Mouse (Mus musculus): ENCODE data around the gene Endou. TPM values are rescaled to one million over a fixed set of nuclear protein-coding genes. Genes with fewer than 3 reads are reported as not detected.

The Endou gene
- polyA plus RNA-seq, 1 experiment from 2014 or later = 0.12 TPM

DNA sequence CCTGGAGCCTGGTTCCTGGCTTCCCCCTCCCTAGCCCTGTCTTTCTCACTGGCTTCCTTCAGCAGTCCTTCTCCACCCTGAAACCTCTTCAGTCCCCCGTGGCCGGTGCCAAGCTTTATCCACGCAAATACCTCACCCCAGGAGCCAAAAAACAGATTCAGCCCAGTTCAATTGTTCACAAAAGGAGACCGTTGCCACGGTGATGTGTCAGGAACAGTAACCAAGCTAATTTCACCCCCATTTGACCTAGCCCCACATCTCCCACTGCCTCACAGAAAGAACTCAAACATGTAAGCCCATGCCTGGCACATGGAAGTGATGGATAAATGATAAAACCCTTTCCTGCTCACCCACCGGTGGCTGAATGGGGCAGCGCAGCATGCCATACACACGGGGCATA lies 35.1 kb upstream of the Endou start:
- H3K4me3 ChIP-seq = peak overlapping the region; percentile 61
- H3K4me1 ChIP-seq = peaks cover 59% of the 10 kb centered on the region
- peak; percentile 47 for DNase-seq (ENCODE audit: extremely low spot score, low spot score)
- peak overlapping the region; percentile 68 for H3K27ac ChIP-seq
- no peaks in the 10 kb centered on the region for H3K36me3 ChIP-seq (replicated peaks)
- 17% methylated on average over 8 of the region's 8 CpGs for WGBS
- H3K27me3 ChIP-seq (ENCODE audit: poor library complexity, severe bottlenecking) = peaks cover 99% of the 10 kb centered on the region
- H3K9me3 ChIP-seq = no peaks in the 10 kb centered on the region

DNA sequence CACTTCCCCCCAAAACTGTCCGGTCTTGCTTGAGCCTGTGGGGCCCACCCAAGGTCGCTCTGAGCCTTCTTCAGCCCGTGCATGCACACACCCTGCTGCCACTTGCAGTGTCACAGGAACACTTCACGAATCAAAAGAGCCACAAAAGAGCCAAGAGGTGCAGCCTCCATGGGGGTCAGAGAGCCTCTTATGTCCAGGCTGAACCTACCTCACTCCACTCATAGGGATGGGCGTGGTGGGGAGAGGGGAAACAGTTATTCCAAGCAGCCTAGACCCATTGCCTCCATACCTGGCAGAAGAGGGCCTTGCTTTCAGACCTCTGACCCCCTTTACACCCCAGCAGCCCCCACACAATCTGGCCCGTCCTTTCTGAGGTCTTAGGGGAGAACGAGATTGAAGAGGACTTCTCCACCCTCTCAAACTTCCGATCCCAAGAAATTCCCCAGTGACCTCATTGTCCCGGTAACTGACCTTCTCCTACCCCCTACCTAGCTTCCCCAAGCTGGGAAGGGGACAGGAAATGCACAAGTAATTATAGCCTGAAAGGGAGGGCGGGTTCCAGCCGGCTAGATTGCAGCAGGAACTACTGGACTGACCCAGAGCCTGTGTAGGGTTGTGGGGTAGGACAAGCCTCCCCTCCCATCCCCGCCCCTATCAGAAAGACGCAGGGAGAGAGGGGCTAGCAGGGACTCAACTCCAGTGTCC lies 34.1 kb upstream of the Endou start:
- no peak for DNase-seq (ENCODE audit: extremely low spot score, low spot score)
- H3K9me3 ChIP-seq = no peaks in the 10 kb centered on the region
- no peaks in the 10 kb centered on the region for H3K36me3 ChIP-seq (replicated peaks)
- peak overlapping the region; percentile 61; the same call in 1 of the 2 replicates for H3K4me3 ChIP-seq
- H3K4me1 ChIP-seq = peaks cover 59% of the 10 kb centered on the region
- H3K27ac ChIP-seq = no peak overlapping the region
- peaks cover 96% of the 10 kb centered on the region for H3K27me3 ChIP-seq (ENCODE audit: poor library complexity, severe bottlenecking)
- 36% methylated on average over 13 of the region's 13 CpGs for WGBS

DNA sequence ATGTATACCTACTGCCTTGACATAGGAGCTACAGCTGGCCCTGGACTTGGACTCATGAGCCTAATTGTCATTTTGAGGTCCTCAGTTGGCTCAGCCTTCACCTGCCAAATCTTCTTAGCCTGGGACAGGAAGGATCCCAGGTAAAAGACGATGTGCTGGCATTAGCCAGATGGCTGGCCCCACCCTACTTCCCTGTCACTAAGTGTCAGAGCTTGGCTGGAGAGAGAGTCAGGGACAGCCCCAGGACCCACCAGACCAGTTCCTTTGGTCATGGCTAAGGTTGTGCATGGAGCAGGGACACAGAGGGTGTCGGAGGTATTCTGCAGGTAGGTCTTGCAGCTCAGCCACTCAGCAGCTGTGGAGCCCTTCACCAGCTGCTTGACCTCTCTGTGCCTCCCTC lies 33.4 kb upstream of the Endou start:
- Histone ChIP-seq H3K36me3 (replicated peaks) (no peaks in the 10 kb centered on the region), H3K27me3 (ENCODE audit: poor library complexity, severe bottlenecking) (peaks cover 94% of the 10 kb centered on the region), H3K27ac (no peak overlapping the region), H3K9me3 (no peaks in the 10 kb centered on the region), H3K4me1 (peaks cover 62% of the 10 kb centered on the region), H3K4me3 (no peak overlapping the region)
- DNase-seq (ENCODE audit: extremely low spot score, low spot score) = no peak
- WGBS = 70% methylated on average over 2 of the region's 2 CpGs

DNA sequence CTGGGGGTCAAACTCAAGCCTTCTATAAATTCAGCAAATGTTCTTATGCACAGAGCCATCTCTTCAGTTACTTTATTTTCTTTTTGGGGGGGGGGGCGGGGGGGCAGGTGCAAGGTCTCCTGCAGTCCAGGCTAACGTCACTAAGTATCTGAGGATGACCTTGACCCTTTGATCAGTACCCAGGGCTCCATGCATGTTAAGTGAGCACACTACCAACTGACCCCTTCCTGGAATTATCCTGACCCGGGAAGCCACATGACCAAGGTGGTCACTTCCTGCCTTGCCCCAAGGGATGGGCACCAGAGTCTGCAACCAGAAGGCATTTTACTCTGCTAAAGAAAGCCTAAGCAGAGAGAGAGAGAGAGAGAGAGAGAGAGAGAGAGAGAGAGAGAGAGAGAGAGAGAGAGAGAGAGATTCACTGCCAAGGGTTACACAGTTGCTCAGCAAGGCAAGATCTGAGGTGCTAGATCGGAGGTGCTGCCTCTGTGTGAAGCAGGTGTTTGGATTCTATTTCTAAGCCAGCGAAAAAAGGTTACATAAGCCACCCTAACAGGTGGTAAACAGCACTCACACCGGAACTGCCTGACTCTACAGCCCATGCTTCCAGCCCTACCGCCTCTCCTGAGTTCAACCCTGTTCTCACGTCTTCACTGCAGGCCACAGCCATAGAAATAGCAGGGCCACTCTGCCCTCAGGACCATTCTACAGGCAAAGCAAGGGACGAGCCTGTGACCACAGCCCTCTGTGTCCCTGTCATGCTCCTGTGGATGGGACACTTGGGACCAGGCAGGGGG lies 32.3 kb upstream of the Endou start:
- Histone ChIP-seq H3K4me3 (no peak overlapping the region), H3K4me1 (peaks cover 59% of the 10 kb centered on the region), H3K27ac (no peak overlapping the region), H3K9me3 (no peaks in the 10 kb centered on the region), H3K36me3 (replicated peaks) (no peaks in the 10 kb centered on the region), H3K27me3 (ENCODE audit: poor library complexity, severe bottlenecking) (peaks cover 83% of the 10 kb centered on the region)
- WGBS = 62% methylated on average over 9 of the region's 9 CpGs
- no peak for DNase-seq (ENCODE audit: extremely low spot score, low spot score)

DNA sequence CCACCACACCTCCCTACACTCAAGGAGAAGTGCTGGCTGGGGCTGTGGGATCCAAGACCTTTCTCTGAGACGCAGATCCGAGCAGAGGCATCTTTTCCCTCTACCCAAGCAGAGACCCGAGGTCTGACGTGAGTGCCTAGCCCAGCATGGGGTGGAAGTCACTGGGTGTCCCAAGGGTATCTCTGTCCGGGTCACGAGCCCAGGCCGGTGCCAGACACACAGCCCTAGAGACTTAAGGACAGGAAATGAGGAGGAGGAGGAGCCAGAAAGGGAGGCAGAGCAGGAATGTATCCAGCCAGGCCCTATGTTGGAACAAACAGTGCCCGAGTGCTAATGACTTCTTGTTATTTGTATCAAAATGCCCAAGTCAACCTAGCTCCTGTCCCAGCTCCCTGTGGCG lies 31.6 kb upstream of the Endou start:
- H3K4me1 ChIP-seq = peaks cover 52% of the 10 kb centered on the region
- H3K27me3 ChIP-seq (ENCODE audit: poor library complexity, severe bottlenecking) = peaks cover 76% of the 10 kb centered on the region

DNA sequence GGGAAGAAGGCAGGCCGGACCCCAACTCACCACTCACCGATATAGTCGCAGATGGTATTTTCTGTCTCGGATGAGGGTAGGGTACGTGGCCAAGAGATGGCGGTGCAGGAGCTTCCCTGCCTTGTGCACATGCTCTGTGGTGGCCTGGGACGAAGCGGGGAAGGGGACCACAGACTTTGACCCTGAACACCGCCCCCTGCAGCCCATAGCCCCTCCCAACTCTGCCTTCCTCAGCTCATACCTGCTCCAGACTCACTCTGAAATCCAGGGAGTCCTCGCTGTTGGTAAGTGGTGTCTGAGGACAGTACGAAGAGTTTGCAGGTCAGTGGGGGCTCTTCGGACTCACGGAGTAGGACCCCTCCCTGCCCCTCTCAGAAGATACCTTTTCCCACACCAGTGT lies 30.3 kb upstream of the Endou start:
- H3K27ac ChIP-seq = no peak overlapping the region
- no peaks in the 10 kb centered on the region for H3K36me3 ChIP-seq (replicated peaks)
- DNase-seq (ENCODE audit: extremely low spot score, low spot score) = no peak
- H3K4me3 ChIP-seq = no peak overlapping the region
- H3K4me1 ChIP-seq = peaks cover 39% of the 10 kb centered on the region
- H3K9me3 ChIP-seq = no peaks in the 10 kb centered on the region
- WGBS = 26% methylated on average over 13 of the region's 13 CpGs
- H3K27me3 ChIP-seq (ENCODE audit: poor library complexity, severe bottlenecking) = peaks cover 63% of the 10 kb centered on the region

More for the DNA sequence above, 31.6 kb upstream of the Endou start:
- Histone ChIP-seq H3K27ac (no peak overlapping the region), H3K9me3 (no peaks in the 10 kb centered on the region), H3K36me3 (replicated peaks) (no peaks in the 10 kb centered on the region), H3K4me3 (no peak overlapping the region)
- DNase-seq (ENCODE audit: extremely low spot score, low spot score) = no peak
- WGBS = 59% methylated on average over 9 of the region's 9 CpGs

DNA sequence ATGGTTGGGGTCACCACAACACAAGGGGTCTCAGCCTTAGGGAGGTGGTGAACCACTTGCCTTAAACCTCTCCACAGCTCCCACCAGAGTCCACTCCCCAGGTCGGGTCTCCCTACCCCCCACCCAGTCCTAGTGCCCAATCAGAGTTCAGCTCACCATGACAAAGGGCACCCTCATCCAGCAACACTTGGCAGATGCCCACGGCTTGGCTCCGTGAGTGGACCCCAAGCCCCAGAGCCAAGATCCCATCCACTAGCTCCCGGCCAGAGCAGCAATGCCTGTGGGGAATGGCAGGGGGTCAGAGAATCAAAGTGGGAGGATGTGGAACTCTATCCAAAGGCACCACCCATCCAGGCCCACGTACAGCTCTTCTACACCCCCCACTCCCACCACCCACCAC lies 29.8 kb upstream of the Endou start:
- Histone ChIP-seq H3K27ac (no peak overlapping the region), H3K4me3 (no peak overlapping the region), H3K9me3 (no peaks in the 10 kb centered on the region), H3K36me3 (replicated peaks) (no peaks in the 10 kb centered on the region), H3K27me3 (ENCODE audit: poor library complexity, severe bottlenecking) (peaks cover 58% of the 10 kb centered on the region), H3K4me1 (peaks cover 34% of the 10 kb centered on the region)
- no peak for DNase-seq (ENCODE audit: extremely low spot score, low spot score)
- WGBS = 74% methylated on average over 5 of the region's 5 CpGs

DNA sequence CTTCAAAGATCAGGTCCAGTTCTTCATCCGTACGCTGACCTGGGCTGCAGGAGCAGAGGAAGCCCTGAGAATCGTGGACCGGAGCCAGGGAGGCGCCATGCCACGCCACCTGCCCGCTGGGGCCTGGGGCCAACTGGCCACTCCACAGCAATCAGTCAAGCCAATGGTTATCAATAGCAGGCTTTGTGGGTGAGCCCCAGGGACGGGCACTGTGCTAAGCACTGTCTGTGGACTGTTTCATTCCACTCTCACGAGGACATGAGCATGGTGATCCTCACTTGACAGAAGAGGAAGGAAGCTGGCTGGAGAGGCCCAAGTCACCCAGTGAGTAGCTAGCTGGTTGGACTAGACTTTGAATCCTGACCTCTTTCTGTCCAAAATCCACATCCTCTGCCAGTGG lies 28.9 kb upstream of the Endou start:
- DNase-seq (ENCODE audit: extremely low spot score, low spot score) = no peak
- Histone ChIP-seq H3K27me3 (ENCODE audit: poor library complexity, severe bottlenecking) (peaks cover 49% of the 10 kb centered on the region), H3K36me3 (replicated peaks) (no peaks in the 10 kb centered on the region), H3K4me3 (no peak overlapping the region), H3K4me1 (peaks cover 34% of the 10 kb centered on the region), H3K27ac (no peak overlapping the region), H3K9me3 (no peaks in the 10 kb centered on the region)
- WGBS = 91% methylated on average over 9 of the region's 9 CpGs

DNA sequence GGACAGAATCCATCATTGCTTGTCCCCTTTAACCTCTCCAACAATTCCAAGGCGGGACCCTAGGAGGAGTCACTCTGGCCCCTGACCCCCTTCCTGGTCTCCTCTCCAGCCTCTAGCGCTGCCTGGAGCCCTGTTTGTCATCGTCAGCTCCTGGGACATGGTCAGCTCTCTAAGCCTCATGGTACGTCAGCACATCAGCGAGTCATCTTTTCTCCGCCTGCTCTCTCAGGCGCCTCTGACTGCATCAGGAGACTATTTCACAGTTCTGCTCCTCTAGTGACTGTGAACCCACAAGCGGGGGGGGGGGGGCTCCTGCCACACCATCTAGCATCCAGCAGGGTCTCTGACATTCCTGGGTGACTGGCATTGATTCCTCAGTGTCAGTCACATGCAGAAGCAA lies 24.2 kb upstream of the Endou start:
- Histone ChIP-seq H3K9me3 (no peaks in the 10 kb centered on the region), H3K36me3 (replicated peaks) (no peaks in the 10 kb centered on the region), H3K27me3 (ENCODE audit: poor library complexity, severe bottlenecking) (0 out of 2 replicates have a peak, but pooled peaks cover 6% of the 10 kb centered on the region), H3K4me1 (peaks cover 32% of the 10 kb centered on the region), H3K27ac (no peak overlapping the region), H3K4me3 (no peak overlapping the region)
- WGBS = 61% methylated on average over 8 of the region's 8 CpGs
- DNase-seq (ENCODE audit: extremely low spot score, low spot score) = no peak

DNA sequence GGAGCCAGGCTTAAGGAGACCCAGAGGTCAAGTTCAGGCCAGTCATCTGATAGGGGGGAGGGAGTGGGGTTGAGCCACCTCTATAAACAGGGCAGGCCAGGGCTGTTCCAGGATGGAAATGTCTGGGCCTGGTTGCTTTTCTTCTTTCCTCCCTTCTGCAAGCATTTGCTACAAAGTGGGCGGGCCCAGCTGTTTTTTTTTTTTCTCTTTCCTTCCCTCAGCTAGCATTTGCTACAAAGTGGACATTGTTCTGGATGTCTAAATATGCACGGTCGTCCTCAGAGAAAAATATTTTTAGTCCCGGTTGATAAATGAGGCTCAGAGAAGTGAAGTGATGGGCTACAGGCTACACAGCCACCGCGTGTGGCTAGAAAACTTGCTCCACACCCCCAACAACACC lies 23.3 kb upstream of the Endou start:
- Histone ChIP-seq H3K9me3 (no peaks in the 10 kb centered on the region), H3K4me3 (no peak overlapping the region), H3K4me1 (peaks cover 32% of the 10 kb centered on the region), H3K27me3 (ENCODE audit: poor library complexity, severe bottlenecking) (no peaks in the 10 kb centered on the region), H3K27ac (no peak overlapping the region), H3K36me3 (replicated peaks) (no peaks in the 10 kb centered on the region)
- WGBS = 70% methylated on average over 6 of the region's 6 CpGs
- DNase-seq (ENCODE audit: extremely low spot score, low spot score) = no peak

DNA sequence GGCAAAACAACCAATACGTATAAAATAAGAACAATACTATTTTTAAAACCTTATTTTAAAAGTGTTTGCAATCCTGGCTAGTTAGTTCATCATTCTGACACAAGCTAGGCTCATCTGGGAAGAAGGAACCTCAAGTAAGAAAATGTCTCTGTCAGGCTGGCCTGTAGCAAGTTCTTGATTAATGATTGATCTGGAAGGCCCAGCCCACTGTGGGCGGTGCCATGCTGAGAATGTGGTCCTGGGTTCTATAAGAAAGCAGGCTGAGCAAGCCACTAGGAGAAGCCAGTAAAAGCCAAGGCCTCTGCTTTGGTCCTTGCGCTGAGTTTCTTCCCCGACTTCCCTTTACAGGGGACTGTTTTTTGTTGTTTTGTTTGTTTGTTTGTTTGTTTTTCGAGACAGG lies 21.4 kb upstream of the Endou start:
- H3K27me3 ChIP-seq (ENCODE audit: poor library complexity, severe bottlenecking) = no peaks in the 10 kb centered on the region
- no peaks in the 10 kb centered on the region for H3K9me3 ChIP-seq
- H3K36me3 ChIP-seq (replicated peaks) = no peaks in the 10 kb centered on the region
- no peak overlapping the region for H3K27ac ChIP-seq
- DNase-seq (ENCODE audit: extremely low spot score, low spot score) = no peak
- H3K4me3 ChIP-seq = no peak overlapping the region
- WGBS = 91% methylated on average over 5 of the region's 5 CpGs
- H3K4me1 ChIP-seq = peaks cover 40% of the 10 kb centered on the region

DNA sequence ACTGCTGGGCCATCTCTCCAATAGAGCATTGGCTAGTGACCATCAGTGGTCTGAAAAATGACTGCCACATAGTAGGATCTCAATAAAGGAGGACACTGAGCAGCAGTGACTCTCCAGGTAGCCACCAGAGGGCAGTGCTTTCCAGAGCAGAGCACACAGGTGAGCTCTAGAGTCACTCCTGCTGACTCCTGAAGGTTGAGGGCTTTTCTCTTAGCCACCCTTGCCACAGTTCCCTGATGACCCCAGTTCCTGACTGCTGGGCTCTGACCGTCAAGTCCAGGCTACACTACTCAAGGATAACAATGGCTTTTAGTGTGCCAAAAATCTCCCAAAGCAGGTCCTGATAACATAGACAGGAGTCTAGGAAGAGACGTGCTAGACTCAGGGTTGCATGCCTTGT lies 20.5 kb upstream of the Endou start:
- Histone ChIP-seq H3K4me3 (no peak overlapping the region), H3K27me3 (ENCODE audit: poor library complexity, severe bottlenecking) (no peaks in the 10 kb centered on the region), H3K9me3 (no peaks in the 10 kb centered on the region), H3K36me3 (replicated peaks) (no peaks in the 10 kb centered on the region), H3K27ac (0 out of 2 replicates have a peak overlapping the region, but pooled peaks have one; percentile 8), H3K4me1 (peaks cover 40% of the 10 kb centered on the region)
- 88% methylated on average over 2 of the region's 2 CpGs for WGBS
- no peak for DNase-seq (ENCODE audit: extremely low spot score, low spot score)

DNA sequence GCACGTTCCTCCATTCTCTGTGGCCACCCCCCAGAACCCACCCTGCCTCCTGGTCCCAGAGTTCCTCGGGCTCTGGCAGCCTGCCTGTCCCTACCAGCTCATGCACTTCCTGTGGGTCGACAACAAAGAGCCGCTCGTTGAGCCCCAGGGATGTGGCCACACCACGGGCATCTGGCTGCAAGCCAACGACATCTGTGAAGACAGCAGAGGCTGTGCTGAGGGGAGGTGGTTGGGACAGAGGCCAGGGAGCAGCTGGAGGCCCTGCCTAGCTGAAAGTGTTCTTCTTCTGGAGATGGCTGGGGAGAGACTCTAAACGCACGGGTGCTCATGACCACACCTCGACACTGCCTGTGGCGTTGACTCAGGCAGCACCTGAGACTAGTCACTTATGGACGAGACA lies 19.6 kb upstream of the Endou start:
- Histone ChIP-seq H3K36me3 (replicated peaks) (no peaks in the 10 kb centered on the region), H3K4me1 (peaks cover 37% of the 10 kb centered on the region), H3K27me3 (ENCODE audit: poor library complexity, severe bottlenecking) (no peaks in the 10 kb centered on the region), H3K9me3 (no peaks in the 10 kb centered on the region), H3K4me3 (no peak overlapping the region), H3K27ac (peak overlapping the region; percentile 45; the same call in 1 of the 2 replicates)
- 68% methylated on average over 12 of the region's 12 CpGs for WGBS
- no peak for DNase-seq (ENCODE audit: extremely low spot score, low spot score)

Measured in forebrain, embryonic 10.5 days (tissue).